Mouse (Mus musculus): ENCODE results near the gene Epb41l1.

Epb41l1 gene

DNA sequence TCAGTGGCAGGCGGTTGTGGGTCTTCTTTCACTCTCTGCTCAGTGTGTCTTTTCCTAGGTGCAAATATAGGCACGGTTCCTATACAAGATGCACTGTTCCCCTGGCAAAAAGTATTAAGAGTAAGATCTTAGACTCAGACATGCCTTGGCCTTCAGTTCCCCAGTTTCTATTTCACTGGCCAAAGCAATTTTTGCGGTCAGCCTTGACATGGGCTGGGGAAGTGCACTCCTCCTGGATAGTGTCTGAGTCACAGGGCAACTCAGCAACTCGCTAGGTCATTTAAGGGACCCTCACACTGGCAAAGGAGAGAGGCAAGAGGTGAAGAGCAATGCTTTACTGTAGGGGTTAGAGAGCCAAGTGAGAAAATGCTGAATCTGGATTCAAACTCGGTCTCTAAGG is 5.0 kb upstream of the Epb41l1 start:
- ChIA-PET CTCF (no interaction called here), POLR2A (interaction anchor here in 2 of 4 experiments (0.7 to 24.7 kb wide), 5 partner anchors 9 to 32 kb away, joined by 3 to 648 read pairs (median 10); no protein-coding TSS in a partner anchor)

DNA sequence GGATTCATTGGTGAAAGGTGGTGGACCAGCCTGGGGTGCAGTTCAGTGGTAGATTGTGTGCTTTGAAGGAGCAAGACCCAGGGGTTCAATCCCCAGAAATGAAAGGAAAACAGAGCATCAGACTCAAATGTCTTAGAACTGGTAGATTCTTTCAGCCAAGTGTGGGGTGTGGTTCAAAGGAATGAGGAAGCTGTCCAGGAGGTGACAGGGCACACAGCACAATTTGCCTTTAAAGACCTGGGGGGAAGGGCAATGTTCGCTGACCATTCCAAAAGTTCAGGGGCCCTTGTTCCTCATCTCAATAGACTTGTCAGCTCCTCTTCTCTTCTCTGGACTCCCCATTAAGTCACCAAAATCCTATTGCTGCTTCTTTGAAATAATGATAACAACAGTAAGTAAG is 3.5 kb upstream of the Epb41l1 start:
- ChIA-PET CTCF (interaction anchor here in 2 of 4 experiments (0.7 to 1.1 kb wide), 2 partner anchors 105 to 177 kb away, joined by 3 to 8 read pairs; partner anchors contain the start of gene Scand1 (in 1 of the 2)), POLR2A (interaction anchor here (0.5 to 26.4 kb wide), 11 partner anchors 9 to 274 kb away, joined by 3 to 653 read pairs (median 4); no protein-coding TSS in a partner anchor)

DNA sequence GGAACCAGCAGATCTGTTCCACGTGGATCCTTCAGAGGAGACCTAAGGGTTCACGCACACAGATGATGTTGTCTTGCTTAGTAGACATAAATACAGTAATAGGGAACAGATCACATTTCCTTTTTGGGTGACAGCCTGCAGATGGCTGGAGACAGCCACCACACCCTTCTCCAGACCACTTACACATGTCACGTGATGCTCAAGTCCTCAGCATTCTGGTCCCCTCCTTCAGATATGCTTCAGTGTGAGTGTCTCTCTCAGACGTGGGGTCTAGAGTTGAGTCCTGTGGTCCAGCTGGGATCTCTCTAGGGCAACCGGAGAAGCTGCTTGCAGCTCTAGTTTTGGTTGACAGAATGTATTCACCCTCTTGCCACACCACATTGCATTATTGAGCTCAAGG is 2.2 kb upstream of the Epb41l1 start:
- ChIA-PET POLR2A (interaction anchor here in 3 of 4 experiments (0.9 to 26.4 kb wide), 9 partner anchors 8 to 305 kb away, joined by 3 to 653 read pairs (median 10); no protein-coding TSS in a partner anchor), CTCF (no interaction called here)

DNA sequence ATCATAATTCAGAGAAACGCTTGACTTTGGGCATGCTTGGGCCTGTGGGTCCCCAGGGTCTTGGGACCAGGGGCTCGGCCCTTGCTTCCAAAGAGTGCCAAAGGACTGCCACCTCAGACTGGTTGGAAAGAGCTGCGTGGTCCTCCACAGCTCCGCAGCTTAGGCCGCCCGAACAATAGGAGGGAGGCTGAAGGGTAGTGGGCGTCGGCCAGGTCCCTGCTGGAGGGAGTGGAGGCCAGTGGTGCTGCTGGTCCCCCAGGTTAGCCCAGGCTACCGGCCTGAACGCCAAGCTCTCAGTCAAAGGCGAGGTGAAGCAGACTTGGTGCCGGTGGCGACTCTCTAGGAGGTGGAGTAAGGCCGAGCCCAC is 399 bp upstream of the Epb41l1 start:
- ChIA-PET POLR2A (interaction anchor here (0.5 to 26.4 kb wide), 35 partner anchors 8 to 792 kb away, joined by 3 to 653 read pairs (median 4); partner anchors contain the start of genes Cnbd2 (in 1 of the 4), Phf20 (in 1 of the 4), Rbm39 (in 1 of the 4) and Scand1 (in 1 of the 4)), CTCF (interaction anchor here (0.5 to 1.2 kb wide), 13 partner anchors 9 to 1733 kb away, joined by 3 to 9 read pairs (median 4); partner anchors contain the start of gene Scand1 (in 1 of the 4))

DNA sequence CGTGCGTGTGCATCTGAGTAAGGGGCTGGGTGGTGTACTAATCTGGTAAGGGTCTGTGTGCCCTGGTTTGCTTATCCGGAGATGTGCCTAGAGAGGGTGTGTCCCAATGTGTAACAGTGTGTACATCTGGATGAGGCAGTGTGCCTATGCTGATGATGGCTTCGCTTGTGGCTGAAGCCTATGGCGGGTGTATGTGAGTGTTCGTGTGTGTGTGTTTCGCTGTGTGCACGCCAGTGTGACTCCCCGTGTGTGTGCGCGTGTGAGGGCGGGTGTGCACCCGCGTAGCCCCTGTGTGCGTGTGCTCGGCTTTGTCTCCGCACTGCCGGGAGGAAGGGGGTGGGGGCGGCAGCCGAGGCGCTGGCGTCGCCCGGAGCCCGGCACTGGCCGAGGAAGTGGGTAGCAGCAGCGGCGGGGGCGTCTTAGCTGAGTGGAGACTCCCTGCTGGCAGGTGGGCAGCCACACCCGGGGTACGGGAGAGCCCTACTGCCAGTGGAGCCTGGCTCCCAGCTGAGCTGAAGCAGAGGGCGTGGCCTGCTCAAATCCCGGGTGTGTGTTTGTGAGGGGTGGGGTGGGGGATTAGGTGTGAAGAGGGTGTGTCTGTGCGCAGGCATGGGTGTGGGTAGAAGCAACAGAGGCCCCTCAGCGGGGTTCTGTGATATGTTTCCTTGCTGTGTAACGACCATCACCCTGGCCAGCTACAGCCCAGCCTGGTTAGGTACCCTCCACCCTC is 837 bp downstream of the Epb41l1 start:
- CTCF ChIA-PET, result interaction anchor here in 3 of 4 experiments (0.6 to 1.2 kb wide), 5 partner anchors 10 to 77 kb away, joined by 3 to 6 read pairs (median 4); no protein-coding TSS in a partner anchor
- POLR2A ChIA-PET, result interaction anchor here in 3 of 4 experiments (0.6 to 26.4 kb wide), 24 partner anchors 9 to 241 kb away, joined by 3 to 653 read pairs (median 3); partner anchors contain the start of genes Phf20 (in 1 of the 3) and Rbm39 (in 1 of the 3)

DNA sequence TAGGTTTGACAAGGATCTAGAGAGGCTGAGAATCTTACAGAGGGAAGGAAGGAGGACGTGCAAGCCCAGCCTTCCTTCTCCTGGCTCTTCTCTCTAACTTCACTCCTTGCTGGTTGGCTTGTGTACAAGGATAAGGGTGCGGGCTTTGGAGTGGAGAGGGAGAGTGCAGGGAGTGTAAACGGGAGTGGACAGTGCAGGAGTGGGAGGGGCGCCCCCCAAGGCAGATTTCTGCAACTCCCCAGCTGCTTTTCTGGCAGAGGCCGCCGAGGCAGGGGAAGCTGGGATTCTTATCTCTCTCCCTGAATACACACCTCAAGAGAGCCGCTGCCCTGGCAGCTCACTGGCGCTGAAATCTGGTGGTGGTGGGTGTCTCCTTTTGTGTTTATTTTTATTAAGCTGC is 1.9 kb downstream of the Epb41l1 start:
- POLR2A ChIA-PET, result interaction anchor here in 3 of 4 experiments (1.0 to 26.4 kb wide), 8 partner anchors 14 to 270 kb away, joined by 3 to 653 read pairs (median 4); no protein-coding TSS in a partner anchor

DNA sequence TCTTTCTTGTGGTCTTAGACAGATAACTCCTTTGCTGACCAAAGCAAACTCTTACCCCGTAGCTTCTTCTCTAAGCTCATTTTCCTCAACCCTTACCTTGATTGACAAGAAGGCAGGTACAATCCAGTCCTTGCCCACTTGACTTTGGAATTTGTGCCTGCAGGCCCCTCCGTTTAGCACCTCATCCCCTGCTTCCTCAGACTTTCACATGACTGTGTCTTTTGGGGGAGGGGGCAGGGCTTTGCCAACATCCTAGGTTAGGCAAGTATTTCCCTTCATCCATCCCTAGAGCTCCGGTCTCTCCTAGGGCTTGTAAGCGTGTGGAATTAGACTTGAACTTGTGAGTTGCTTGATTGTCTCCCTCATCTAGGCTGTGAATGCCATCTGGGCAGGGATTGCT is 3.0 kb downstream of the Epb41l1 start:
- ChIA-PET POLR2A (interaction anchor here (0.6 to 26.4 kb wide), 9 partner anchors 15 to 269 kb away, joined by 3 to 653 read pairs (median 4); no protein-coding TSS in a partner anchor), CTCF (interaction anchor here in 1 of 4 experiments (0.5 kb wide), 1 partner anchor 386 kb away, joined by 4 read pairs; no protein-coding TSS in a partner anchor)

More for the DNA sequence above, 1.9 kb downstream of the Epb41l1 start:
- CTCF ChIA-PET, result no interaction called here

DNA sequence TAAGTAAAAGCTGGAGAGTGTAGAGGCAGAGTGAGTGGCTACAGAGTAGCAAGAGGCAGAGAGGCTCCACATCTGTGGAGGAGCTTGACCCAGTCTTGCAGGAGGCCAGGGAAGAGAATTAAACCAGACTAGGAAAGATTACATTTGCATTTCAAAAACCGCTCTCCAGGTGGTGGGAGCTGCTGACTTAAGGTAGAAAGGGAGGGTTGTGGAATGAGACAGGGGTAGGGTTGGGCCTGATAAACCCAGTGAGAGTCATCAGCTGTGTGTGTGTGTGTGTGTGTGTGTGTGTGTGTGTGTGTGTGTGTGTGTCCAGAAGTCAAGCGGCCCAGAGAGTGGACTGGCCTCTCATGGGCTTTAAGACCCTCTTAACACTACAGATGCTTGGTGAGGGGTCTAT is 4.9 kb downstream of the Epb41l1 start:
- ChIA-PET CTCF (interaction anchor here (0.5 to 1.8 kb wide), 16 partner anchors 9 to 141 kb away, joined by 3 to 5 read pairs (median 3); partner anchors contain the start of gene Cnbd2 (in 1 of the 4)), POLR2A (interaction anchor here (0.5 to 26.4 kb wide), 77 partner anchors 8 to 1963 kb away, joined by 3 to 653 read pairs (median 4); partner anchors contain the start of genes Rbm39 (in 2 of the 4), 6430550D23Rik (in 1 of the 4), Cnbd2 (in 1 of the 4) and Ergic3 (in 1 of the 4))

DNA sequence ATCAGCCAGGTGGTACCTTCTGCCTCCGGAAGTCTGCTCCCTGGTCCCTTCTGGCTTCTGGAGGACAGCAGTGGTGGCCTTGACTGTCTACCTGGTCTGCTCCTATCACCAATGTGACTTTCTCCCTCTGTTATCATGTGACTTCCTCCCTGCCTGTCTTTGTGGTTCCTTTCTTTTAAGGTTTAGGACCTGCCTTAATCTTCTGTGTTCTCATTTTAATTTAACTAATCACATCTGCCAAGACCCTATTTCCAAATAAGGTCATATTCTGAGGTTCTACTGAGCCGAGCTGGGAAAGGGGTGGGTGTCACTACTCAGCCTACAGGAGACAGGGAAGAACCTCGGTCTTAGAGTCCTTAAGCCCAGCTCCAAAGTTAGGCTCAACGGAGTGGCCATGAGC is 5.4 kb downstream of the Epb41l1 start:
- ChIA-PET CTCF (interaction anchor here in 3 of 4 experiments (0.5 to 1.8 kb wide), 11 partner anchors 12 to 141 kb away, joined by 3 to 4 read pairs (median 3); no protein-coding TSS in a partner anchor), POLR2A (interaction anchor here (0.5 to 26.4 kb wide), 65 partner anchors 9 to 1727 kb away, joined by 3 to 653 read pairs (median 4); partner anchors contain the start of genes Rbm39 (in 2 of the 4), 6430550D23Rik (in 1 of the 4), Cnbd2 (in 1 of the 4) and Ergic3 (in 1 of the 4))

DNA sequence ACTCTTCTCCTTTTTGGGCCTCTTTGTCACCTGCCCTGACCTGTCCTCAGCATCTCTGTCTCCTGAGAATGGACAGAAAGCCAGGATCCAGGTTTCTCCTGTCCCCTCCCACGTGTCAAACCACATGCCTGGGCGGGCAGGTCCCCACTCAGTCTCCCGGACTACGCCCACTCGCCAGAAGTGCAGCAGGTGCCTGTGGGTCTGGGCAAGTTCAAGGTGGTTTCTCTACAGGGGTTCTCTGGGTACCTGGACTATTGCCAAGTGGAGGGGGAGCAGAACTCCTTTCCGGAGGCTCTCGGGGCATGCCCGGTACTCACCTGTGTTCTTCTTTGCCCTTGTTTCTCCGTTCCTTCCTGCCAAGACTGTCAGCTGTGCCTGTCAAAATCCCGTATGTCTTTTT is 9.1 kb downstream of the Epb41l1 start:
- POLR2A ChIA-PET, result interaction anchor here in 3 of 4 experiments (0.8 to 30.5 kb wide), 18 partner anchors 1 to 250 kb away, joined by 3 to 653 read pairs (median 4); partner anchors contain the start of genes Epb41l1 (in 3 of the 3) and Rbm39 (in 2 of the 3)
- CTCF ChIA-PET, result no interaction called here

DNA sequence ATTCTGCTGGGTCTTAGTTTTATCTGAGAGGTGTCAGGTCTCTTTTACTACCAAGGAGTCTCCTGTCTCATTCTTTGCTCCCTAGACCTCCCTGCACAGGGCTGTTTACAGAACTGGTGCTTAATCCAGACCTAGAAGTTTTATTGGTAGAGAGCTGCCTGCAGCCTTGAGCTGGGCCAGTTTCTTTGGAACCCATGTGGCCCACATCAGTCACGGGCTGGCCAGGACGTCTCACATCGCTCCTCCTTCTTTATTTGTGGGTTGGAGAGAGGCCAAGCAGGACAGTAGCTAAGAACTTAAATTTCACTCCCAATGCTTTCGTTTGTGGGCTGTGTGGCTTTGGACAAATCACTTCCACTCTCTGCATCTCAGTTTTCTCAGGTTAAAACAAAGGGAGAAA is 9.6 kb downstream of the Epb41l1 start:
- ChIA-PET POLR2A (interaction anchor here in 3 of 4 experiments (0.6 to 30.5 kb wide), 15 partner anchors 1 to 250 kb away, joined by 3 to 653 read pairs (median 4); partner anchors contain the start of genes Epb41l1 (in 3 of the 3) and Rbm39 (in 1 of the 3)), CTCF (no interaction called here)

DNA sequence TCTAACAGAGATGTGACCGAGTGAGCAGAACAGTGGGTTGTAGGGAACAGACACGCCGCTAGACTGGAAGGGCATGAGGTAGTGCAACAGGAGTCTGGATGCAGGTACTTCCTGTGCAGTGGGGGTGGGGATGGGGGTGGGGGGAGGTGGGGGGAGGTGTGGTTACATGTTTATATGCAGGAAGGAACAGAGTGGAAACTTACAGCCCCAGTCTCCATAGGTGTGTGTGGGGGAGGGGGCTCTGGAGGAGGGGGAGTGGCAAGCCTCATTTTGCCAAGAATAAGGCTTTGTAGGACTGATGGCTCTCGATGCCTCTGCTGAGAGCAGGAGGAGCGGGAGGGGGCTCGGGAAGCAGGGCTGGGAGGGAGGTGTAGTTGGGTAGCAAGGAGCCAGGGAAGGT is 10.7 kb downstream of the Epb41l1 start:
- POLR2A ChIA-PET, result interaction anchor here (0.6 to 30.5 kb wide), 10 partner anchors 2 to 256 kb away, joined by 3 to 653 read pairs (median 6); partner anchors contain the start of gene Epb41l1 (in 2 of the 4)
- CTCF ChIA-PET, result no interaction called here

DNA sequence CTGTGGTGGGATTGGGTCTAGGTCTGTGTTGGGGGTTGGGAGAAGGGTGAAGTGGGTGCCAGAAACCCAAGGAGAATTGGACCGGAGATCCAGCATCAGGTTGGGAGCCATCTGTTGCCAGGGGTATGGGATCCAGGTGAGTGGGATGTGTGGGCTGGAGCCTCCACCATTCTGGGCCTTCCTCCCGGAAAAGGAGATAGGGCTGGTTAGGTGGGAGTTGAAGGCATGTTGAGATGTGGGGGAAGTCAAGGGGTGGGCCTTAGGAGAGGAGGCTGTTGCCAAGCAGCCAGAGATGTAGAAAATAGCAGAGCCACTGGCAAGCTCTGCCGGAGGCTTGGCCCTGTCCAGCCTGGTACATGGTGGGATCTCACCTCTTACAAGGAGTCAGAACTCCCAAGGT is 11.4 kb downstream of the Epb41l1 start:
- ChIA-PET CTCF (interaction anchor here in 1 of 4 experiments (0.7 kb wide), 1 partner anchor 10 kb away, joined by 3 read pairs; no protein-coding TSS in a partner anchor), POLR2A (interaction anchor here in 3 of 4 experiments (0.6 to 30.5 kb wide), 6 partner anchors 3 to 65 kb away, joined by 5 to 653 read pairs (median 648); partner anchors contain the start of gene Epb41l1 (in 2 of the 3))

DNA sequence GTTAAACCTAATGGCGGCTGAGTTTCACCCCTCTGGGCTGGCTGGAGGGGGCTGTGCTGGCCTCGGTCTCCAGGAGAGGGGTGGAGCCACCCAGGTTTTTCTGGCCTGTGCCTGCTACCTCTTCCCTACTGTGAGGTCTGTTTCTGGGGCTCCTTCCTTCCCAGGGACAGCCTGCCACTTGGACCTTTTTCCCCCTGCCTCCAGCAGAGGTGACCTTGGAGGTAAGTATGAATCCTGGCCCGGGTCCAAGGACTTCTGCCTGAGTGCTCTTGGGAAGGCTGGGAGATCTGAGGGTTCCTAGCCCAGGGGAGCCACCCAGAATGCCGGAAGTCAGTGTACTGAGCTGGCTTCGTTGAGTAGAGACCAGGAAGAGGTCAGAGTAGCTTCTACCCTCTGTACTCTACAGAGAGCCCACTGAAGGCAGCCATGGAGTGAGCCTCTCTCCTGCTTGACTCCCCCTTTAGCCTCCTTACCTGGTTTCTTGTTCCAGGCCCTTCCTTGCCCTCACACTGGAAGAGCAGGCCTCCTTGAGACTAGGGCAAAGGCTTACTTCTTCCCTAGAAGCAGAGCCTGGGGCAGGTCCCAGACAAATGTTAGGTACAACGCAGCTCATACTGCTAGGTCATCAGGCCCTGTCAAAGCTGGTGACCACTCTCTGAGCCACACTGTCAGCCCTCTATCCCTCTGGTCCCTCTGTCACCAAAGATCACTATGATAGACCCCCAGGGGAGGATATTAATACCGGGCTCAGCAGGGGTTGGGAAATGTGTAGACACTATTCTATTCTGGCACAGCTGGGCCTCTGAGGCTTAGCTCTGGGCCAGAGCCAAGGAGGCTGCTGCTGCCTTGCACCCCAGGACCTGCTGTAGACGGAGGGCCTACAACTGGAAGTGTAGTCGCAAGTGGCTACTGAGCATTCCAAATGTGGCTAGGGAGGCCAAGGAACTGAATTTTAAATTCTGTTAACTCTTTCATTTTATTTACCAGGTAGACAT is 12.5 kb downstream of the Epb41l1 start:
- POLR2A ChIA-PET, result interaction anchor here in 3 of 4 experiments (0.8 to 30.5 kb wide), 11 partner anchors 4 to 252 kb away, joined by 3 to 653 read pairs (median 5); partner anchors contain the start of gene Epb41l1 (in 2 of the 3)
- CTCF ChIA-PET, result interaction anchor here in 1 of 4 experiments (0.7 kb wide), 1 partner anchor 9 kb away, joined by 3 read pairs; no protein-coding TSS in a partner anchor

DNA sequence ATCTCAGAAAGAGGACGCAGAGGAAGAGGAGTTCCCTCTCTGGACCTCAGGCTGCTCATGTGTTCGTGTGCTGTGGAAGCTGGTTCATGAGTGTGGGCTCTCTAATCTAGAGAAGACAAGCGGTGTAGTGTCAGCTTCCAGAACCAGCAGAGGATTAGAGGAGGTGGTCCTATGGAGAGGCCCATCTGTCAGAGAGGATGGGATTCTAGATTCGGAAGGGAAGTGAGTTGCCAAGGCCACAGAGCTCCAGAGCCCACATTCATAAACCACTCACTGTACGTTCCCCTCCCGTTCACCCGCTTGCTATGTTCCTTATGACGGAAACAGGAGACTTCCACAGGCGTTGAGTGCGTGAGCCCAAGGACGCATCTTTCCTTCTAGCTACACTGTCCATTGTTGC is 16.9 kb downstream of the Epb41l1 start:
- ChIA-PET CTCF (interaction anchor here in 1 of 4 experiments (1.6 kb wide), 1 partner anchor 12 kb away, joined by 4 read pairs; no protein-coding TSS in a partner anchor), POLR2A (interaction anchor here (0.6 to 30.5 kb wide), 17 partner anchors 4 to 40 kb away, joined by 3 to 653 read pairs (median 6); partner anchors contain the start of gene Epb41l1 (in 2 of the 4))

DNA sequence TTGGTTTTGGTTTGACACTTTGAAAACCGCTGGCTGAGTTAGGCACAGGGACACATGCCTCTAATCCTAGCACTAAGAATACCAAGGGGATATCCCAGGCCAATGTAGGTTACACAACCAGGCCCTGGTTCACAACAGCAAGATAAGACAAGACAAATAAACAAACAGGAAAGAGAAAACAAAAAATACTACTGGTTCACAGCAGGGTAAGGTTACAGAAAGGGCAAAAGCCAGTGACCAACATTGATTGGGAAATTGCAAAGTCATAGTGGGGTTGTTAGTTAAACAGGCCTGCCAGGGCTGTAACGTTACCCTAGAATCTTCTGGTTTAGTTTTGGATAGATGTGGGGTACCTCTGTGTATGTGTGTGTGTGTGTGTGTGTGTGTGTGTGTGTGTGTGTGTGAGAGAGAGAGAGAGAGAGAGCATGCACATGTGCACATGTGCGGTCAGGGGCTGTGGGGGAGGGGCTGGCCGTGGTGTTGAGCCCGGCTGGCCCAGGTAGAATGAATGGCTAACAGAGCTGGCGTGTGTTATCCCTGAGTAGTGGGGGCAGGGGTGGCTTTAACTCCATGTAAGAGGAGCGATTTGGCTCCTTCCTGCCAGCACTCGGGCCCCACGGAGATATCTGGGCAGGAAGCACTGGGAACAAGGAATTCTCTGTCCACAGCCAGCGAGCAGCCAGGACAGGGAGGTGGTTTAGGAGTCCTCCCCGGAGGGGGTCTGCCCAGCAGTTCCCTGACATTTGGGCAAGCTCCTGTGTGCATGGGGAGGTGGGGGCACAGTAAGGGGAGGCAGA is 19.2 kb downstream of the Epb41l1 start:
- ChIA-PET CTCF (interaction anchor here in 2 of 4 experiments (0.6 to 0.7 kb wide), 2 partner anchors 65 to 287 kb away, joined by 3 to 4 read pairs; no protein-coding TSS in a partner anchor), POLR2A (interaction anchor here (0.5 to 30.5 kb wide), 14 partner anchors 2 to 201 kb away, joined by 3 to 653 read pairs (median 4); partner anchors contain the start of genes Epb41l1 (in 2 of the 4), Cnbd2 (in 1 of the 4) and Scand1 (in 1 of the 4))

All from embryonic stem cell, embryonic (primary cell).